Mouse (Mus musculus): ENCODE results near the gene Kdm4a. TPM values are rescaled to one million over a fixed set of nuclear protein-coding genes. Genes with fewer than 3 reads are reported as not detected.

The Kdm4a gene
- total RNA-seq (2014; rRNA removed) (88.8 and 90.9 TPM in 2 replicates), polyA plus RNA-seq (2015; fragmentation: Nextera tagmentation; extraction: Ambion mirVana) (32.0 and 34.8 TPM in 2 replicates)

- H3K27me3 ChIP-seq (ENCODE audit: insufficient read depth, low read length): no peaks in the 10 kb centered on the region
- peaks cover 4% of the 10 kb centered on the region; the same call in 1 of the 2 replicates for H3K4me1 ChIP-seq (ENCODE audit: insufficient read depth, low read length)
- DNase-seq (ENCODE audit: low spot score): peak; percentile 100
- H3K36me3 ChIP-seq (ENCODE audit: insufficient read depth, low read length): peaks cover 18% of the 10 kb centered on the region
- peak within 1 kb of the TSS; percentile 77 for H3K4me3 ChIP-seq (ENCODE audit: low read depth, low read length)
- H3K27ac ChIP-seq (ENCODE audit: low read depth, low read length): peak within 1 kb of the TSS; percentile 89
- peak within 1 kb of the TSS; percentile 83 for H3K9ac ChIP-seq (replicated peaks; ENCODE audit: low read length, poor library complexity, severe bottlenecking)
- under 1% methylated on average over 38 of the region's 38 CpGs for WGBS
- H3K9me3 ChIP-seq (ENCODE audit: low read length): no peaks in the 10 kb centered on the region
- TF ChIP-seq CTCF (IDR thresholded peaks at IDR 0.05): no peak
- peak within 1 kb of the TSS; percentile 78 for H3K4me2 ChIP-seq (ENCODE audit: low read depth, low read length, poor library complexity, severe bottlenecking)
- ATAC-seq (ENCODE audit: low FRiP score): peak; percentile 100
Measured at GRCm38 (mm10) chr4:118179467-118180300, at the start of gene Kdm4a. Gene Kdm4a, minus strand, starts transcription at chr4:118180043.

DNA sequence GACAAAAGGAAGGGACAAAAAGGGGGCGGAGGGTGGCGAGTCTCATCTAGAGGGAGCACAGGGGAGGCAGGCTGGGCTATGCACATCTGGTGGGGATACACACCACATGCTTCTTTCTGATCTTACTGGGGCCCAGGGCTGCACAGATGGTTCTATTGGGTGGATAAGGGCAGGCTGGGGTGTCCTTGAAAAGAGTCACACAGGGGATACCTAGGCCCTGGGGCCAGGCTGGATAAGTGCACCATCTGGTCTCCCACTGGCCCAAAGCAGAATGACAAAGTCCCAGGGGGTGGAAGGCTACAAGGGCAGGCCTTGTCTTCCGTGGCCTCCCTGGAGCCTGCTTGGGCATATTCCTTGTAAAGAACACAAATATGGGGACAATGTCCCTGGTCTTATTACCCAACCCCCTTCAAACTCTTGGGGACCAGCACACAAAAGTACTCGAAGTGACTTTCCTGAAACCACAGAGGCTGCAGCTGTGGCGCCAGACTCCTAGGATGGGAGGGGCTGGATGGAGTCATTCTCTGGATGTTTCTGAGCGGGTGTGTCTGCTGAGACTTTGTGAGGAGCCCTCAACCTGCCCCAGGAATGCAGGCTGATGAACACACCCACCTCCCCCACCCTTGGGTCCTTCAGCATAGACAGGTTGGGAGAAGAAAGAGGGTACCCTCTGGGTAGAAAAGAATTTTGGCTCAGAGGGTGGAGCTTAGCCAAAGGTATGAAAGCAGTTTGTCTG, 49.4 kb upstream of the Kdm4a start:
- Histone ChIP-seq H3K27me3 (ENCODE audit: insufficient read depth, low read length) (no peaks in the 10 kb centered on the region), H3K9ac (replicated peaks; ENCODE audit: low read length, poor library complexity, severe bottlenecking) (no peak overlapping the region), H3K4me1 (ENCODE audit: insufficient read depth, low read length) (no peaks in the 10 kb centered on the region), H3K4me3 (ENCODE audit: low read depth, low read length) (no peak overlapping the region), H3K36me3 (ENCODE audit: insufficient read depth, low read length) (peaks cover 80% of the 10 kb centered on the region), H3K27ac (ENCODE audit: low read depth, low read length) (no peak overlapping the region), H3K4me2 (ENCODE audit: low read depth, low read length, poor library complexity, severe bottlenecking) (no peak overlapping the region), H3K9me3 (ENCODE audit: low read length) (no peaks in the 10 kb centered on the region)
- DNase-seq (ENCODE audit: low spot score): no peak
- no peak for TF ChIP-seq CTCF (IDR thresholded peaks at IDR 0.05)
- WGBS: 65% methylated on average over 6 of the region's 6 CpGs
- no peak for ATAC-seq (ENCODE audit: low FRiP score)

DNA sequence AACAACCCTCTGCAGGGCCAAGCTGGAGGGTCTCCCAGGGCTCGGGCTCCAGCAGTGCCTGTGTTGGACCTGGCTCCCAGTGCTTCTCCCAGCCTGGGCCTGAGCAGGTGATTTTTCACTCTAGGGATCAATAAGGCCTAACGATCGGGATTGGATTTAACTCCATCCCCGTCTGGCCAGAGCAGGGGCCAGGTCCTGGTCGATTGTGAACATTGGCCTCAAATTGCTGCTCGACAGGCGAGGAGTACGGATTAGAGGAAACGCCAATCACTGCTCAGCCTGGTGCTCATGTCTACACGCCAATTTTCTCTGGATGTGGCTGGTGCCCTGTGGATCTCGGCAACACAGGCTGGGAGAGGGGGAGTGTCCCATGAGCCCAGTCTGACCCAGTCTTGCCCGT, 47.6 kb upstream of the Kdm4a start:
- H3K27me3 ChIP-seq (ENCODE audit: insufficient read depth, low read length): no peaks in the 10 kb centered on the region
- DNase-seq (ENCODE audit: low spot score) (no peak), ATAC-seq (ENCODE audit: low FRiP score) (no peak)
- H3K27ac ChIP-seq (ENCODE audit: low read depth, low read length): no peak overlapping the region
- H3K4me3 ChIP-seq (ENCODE audit: low read depth, low read length): no peak overlapping the region
- H3K4me1 ChIP-seq (ENCODE audit: insufficient read depth, low read length): no peaks in the 10 kb centered on the region
- no peaks in the 10 kb centered on the region for H3K9me3 ChIP-seq (ENCODE audit: low read length)
- WGBS: 73% methylated on average over 12 of the region's 12 CpGs
- H3K4me2 ChIP-seq (ENCODE audit: low read depth, low read length, poor library complexity, severe bottlenecking): no peak overlapping the region
- TF ChIP-seq CTCF (IDR thresholded peaks at IDR 0.05): no peak
- no peak overlapping the region for H3K9ac ChIP-seq (replicated peaks; ENCODE audit: low read length, poor library complexity, severe bottlenecking)
- H3K36me3 ChIP-seq (ENCODE audit: insufficient read depth, low read length): peaks cover 90% of the 10 kb centered on the region

GRCm38 (mm10) chr4:118221261-118221660, 41.4 kb upstream of the Kdm4a start:
- H3K27ac ChIP-seq (ENCODE audit: low read depth, low read length): no peak overlapping the region
- no peaks in the 10 kb centered on the region for H3K27me3 ChIP-seq (ENCODE audit: insufficient read depth, low read length)
- 85% methylated on average over 7 of the region's 7 CpGs for WGBS
- ATAC-seq (ENCODE audit: low FRiP score) (no peak), DNase-seq (ENCODE audit: low spot score) (no peak)
- H3K4me3 ChIP-seq (ENCODE audit: low read depth, low read length): no peak overlapping the region
- H3K36me3 ChIP-seq (ENCODE audit: insufficient read depth, low read length): peaks cover 93% of the 10 kb centered on the region
- no peak for TF ChIP-seq CTCF (IDR thresholded peaks at IDR 0.05)
- no peak overlapping the region for H3K4me2 ChIP-seq (ENCODE audit: low read depth, low read length, poor library complexity, severe bottlenecking)
- no peak overlapping the region for H3K9ac ChIP-seq (replicated peaks; ENCODE audit: low read length, poor library complexity, severe bottlenecking)
- H3K9me3 ChIP-seq (ENCODE audit: low read length): no peaks in the 10 kb centered on the region
- H3K4me1 ChIP-seq (ENCODE audit: insufficient read depth, low read length): no peaks in the 10 kb centered on the region

DNA sequence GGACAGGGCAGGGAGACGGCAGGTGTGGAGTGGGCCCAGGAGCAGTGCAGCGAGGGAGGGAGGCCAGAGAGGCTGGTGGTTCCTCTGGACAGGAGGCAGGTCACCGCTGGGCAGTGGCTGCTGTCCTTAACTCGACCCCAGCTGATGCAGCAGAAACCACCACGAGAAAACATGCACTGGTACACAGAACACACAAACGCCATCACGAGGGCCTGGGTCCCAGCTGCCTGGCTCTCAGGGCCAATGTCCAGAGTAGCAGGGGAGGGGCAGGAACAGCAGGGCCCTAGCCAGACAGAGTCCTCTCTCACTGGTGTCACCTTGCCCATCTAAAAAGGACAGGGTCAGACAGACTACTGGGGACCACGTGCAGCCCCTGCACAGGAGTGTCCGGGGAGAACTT, 40.9 kb upstream of the Kdm4a start:
- Histone ChIP-seq H3K9ac (replicated peaks; ENCODE audit: low read length, poor library complexity, severe bottlenecking) (no peak overlapping the region), H3K27me3 (ENCODE audit: insufficient read depth, low read length) (no peaks in the 10 kb centered on the region), H3K9me3 (ENCODE audit: low read length) (no peaks in the 10 kb centered on the region), H3K27ac (ENCODE audit: low read depth, low read length) (no peak overlapping the region), H3K4me2 (ENCODE audit: low read depth, low read length, poor library complexity, severe bottlenecking) (no peak overlapping the region), H3K4me1 (ENCODE audit: insufficient read depth, low read length) (no peaks in the 10 kb centered on the region), H3K36me3 (ENCODE audit: insufficient read depth, low read length) (peaks cover 93% of the 10 kb centered on the region), H3K4me3 (ENCODE audit: low read depth, low read length) (no peak overlapping the region)
- TF ChIP-seq CTCF (IDR thresholded peaks at IDR 0.05): no peak
- ATAC-seq (ENCODE audit: low FRiP score) (no peak), DNase-seq (ENCODE audit: low spot score) (no peak)
- 91% methylated on average over 9 of the region's 9 CpGs for WGBS

DNA sequence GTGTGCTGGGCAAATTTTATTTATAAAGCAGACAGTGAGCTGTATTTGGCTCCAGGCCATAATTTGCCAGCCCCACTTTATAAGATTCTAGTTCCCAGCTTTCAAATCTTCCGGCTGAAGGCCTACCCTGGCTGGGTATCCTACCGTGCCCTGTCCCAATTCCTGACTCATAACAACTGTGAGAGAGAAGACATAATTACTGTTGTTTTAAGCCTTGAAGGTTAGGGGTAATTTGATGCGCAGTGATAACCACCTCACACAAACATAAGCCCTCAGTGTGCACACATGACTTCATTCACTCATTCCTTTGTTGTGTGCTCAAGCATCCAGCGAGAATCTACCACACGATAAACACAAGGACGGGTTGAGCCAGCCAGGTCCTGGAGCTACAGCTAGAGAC, 39.6 kb upstream of the Kdm4a start:
- no peaks in the 10 kb centered on the region for H3K27me3 ChIP-seq (ENCODE audit: insufficient read depth, low read length)
- no peak overlapping the region for H3K4me2 ChIP-seq (ENCODE audit: low read depth, low read length, poor library complexity, severe bottlenecking)
- H3K4me1 ChIP-seq (ENCODE audit: insufficient read depth, low read length): no peaks in the 10 kb centered on the region
- ATAC-seq (ENCODE audit: low FRiP score) (no peak), DNase-seq (ENCODE audit: low spot score) (no peak)
- H3K27ac ChIP-seq (ENCODE audit: low read depth, low read length): no peak overlapping the region
- WGBS: 81% methylated on average over 6 of the region's 6 CpGs
- TF ChIP-seq CTCF (IDR thresholded peaks at IDR 0.05): no peak
- H3K9ac ChIP-seq (replicated peaks; ENCODE audit: low read length, poor library complexity, severe bottlenecking): no peak overlapping the region
- peaks cover 87% of the 10 kb centered on the region for H3K36me3 ChIP-seq (ENCODE audit: insufficient read depth, low read length)
- H3K4me3 ChIP-seq (ENCODE audit: low read depth, low read length): no peak overlapping the region
- H3K9me3 ChIP-seq (ENCODE audit: low read length): no peaks in the 10 kb centered on the region
